Mouse (Mus musculus) gastrocnemius, postnatal 25 days (tissue): ENCODE measurements around the gene Scd4. TPM values are rescaled to one million over a fixed set of nuclear protein-coding genes. Genes with fewer than 3 reads are reported as not detected.
"Not testable (repeated sequence)": the region's sequence is repeated elsewhere in the genome, so short reads cannot be mapped to it uniquely, and the experiment has no call there.

Source experiments
- DNase-seq: peaks from one replicate; pipeline ENCODE4 v3.0.0; 2022
- total RNA-seq, 2 experiments: library from RNA; stranded (reverse); gene quantifications; 1 replicate in 1 of 2; 2 replicates in 1 of 2; pipeline ENCODE4 v1.2.3; 2021

Scd4 gene
- total RNA-seq, 2 experiments from 2014 or later: 0.15 to 0.16 TPM

- DNase-seq: no peak
Measured at GRCm38 (mm10) chr19:44301176-44301575, 31.7 kb upstream of the Scd4 start.

DNA sequence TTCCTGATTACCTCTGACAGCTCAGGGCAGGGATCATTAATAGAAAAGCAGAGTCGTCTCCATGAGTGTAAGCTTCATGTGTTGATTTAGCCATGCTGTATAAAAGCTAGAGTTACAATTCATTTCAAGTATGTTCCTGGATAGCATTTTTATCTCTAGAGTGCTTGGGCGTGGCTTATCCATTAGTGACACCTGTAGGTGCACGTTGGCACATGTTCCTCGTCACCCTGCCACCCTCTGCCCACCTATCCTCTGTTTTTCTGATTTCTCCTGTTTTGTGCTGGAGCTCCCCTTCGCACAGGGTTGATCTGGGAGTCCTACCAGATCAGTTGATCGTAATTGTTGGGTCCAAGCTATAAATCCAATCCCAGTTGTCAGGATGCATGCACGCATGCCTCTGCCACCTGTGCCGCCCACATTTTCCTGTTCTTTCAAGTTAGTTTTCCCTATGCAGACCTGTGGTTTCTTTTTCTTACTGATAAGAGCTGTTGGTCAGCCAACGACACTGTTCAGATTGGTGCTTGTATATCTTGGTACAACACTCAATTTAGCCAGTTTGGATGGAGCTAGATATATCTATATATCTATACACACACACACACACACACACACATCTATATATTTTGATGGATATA lies 31.1 kb upstream of the Scd4 start:
- no peak for DNase-seq

GRCm38 (mm10) chr19:44302901-44303300 lies 30.0 kb upstream of the Scd4 start:
- no peak for DNase-seq

- no peak for DNase-seq
Measured at GRCm38 (mm10) chr19:44303502-44303901, 29.4 kb upstream of the Scd4 start.

- no peak for DNase-seq
Measured at GRCm38 (mm10) chr19:44304419-44304818, 28.5 kb upstream of the Scd4 start.

- DNase-seq: no peak
Measured at GRCm38 (mm10) chr19:44304851-44305510, 27.9 kb upstream of the Scd4 start.

GRCm38 (mm10) chr19:44305701-44306100 lies 27.2 kb upstream of the Scd4 start:
- no peak for DNase-seq

- no peak for DNase-seq
Measured at GRCm38 (mm10) chr19:44306171-44306570, 26.7 kb upstream of the Scd4 start.

DNA sequence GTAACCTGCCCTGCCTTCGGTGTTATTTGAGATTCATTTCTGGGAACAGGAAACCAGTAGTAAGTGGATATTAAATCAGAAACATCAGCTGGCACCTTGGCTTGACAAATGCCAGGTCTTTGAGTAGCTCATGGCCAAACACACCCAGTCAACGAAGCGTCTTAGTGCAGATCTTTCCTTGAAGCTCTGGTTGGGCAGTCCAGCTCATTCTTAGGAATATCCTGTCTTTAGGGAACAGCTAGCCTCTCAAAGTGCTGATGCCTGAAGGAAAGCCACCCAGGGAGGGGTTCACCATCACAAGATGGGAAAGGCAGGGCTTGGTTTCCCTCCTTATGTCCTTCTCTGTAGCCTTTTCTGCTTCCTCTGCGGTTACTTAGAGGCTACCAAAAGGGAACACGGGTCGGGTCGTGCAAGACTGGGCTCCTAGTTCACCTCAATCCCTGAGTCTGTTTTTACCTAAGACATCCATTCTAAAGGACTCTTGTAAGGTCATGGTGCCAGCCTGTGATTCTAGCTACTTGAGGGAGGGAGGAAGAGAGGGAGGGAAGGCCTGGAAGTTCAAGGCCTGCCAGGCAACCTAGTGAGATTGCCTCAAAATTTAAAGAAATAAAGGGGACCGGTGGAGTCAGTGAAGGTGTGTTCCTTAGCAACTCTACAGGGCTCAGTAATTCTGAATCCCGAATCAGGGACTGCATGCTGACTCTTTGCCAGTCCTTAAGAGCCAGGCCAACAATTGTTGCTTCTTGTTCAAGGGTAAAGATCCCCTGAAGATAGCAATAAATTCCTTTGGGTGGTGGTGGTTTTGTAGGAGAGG lies 25.6 kb upstream of the Scd4 start:
- no peak for DNase-seq

DNA sequence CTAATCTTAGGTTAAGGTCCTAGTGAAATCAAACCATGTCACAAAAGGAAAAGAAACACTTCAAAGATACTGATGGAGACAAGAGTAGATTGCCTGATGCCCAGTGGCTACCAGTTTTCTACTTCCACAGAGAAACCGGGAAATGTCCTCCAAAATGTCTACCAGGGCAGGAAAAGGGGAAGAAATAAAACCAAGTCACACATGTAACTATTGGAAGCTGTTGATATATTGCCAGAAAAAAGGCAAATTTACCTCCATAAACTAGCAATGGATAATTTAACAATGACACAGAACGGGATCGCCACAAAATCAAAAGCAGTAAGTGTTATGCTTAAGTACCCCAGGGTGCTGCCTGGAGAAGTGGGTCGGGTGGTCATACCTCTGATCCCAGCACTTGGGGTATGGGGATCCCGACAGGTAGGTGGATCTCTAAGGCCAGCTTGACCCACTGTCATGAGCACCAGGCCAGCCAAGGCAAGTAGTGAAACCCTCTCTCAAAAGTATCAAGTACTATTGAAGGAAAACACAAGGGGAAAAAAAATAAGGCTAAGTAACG lies 24.9 kb upstream of the Scd4 start:
- no peak for DNase-seq

DNA sequence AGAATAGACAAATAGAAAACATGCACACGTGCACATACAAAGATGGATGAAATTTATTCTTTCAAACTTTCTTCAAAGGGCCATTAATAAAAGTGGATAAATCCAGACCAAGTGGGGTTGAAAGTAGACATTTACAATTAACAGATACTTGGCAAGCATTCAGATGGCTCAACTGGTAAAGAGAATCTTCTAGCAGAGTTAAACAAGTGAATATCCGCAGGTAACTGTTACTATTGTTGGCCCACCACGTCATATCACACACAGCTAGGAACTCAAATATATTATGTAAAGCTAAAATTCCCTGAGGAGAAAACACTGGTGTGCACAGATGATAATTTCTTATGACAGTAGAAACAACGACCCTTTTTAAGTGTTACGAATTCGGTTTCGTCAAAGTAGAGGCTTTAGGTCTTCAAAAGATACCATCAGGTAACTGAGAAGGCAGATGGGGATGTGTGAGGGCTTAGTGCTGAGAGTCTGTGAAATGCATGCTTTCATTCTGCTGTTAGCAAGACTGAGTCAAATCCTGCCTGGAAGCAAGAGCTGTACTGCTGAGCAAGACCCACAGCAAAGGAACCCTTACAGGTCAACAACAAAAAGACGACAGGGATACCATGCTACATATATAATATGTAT lies 24.2 kb upstream of the Scd4 start:
- DNase-seq: no peak

DNA sequence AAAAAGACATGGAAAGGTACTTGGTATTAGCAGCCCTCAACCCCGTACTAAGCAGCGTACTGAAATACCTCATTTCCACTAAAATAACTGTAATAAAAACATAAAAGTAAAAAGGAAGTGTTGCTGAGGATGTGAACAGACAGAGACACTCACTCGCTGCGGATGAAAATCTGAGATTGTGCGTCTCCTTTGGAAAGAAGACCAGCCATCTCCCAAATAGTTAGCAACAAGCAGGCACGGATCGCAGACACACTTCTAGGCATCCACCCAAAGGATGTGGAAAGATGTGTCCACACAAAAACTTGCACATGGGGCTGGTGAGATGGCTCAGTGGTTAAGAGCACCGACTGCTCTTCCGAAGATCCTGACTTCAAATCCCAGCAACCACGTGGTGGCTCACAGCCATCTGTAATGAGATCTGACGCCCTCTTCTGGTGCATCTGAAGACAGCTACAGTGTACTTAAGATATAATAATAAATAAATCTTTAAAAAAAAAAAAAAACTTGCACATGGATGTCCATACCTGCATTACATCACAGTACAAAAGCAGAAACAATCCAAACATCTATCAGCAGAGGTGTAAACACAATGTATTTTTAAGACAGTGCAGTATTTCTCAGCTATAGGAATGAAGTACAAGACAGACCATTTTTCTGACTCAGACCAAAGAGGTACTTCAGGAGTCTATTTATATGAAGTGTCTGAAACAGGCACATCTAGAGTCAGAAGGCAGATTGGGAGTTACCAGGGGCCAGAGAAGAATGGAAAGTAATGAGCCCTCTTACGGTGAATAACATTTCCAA lies 23.3 kb upstream of the Scd4 start:
- DNase-seq: no peak

DNA sequence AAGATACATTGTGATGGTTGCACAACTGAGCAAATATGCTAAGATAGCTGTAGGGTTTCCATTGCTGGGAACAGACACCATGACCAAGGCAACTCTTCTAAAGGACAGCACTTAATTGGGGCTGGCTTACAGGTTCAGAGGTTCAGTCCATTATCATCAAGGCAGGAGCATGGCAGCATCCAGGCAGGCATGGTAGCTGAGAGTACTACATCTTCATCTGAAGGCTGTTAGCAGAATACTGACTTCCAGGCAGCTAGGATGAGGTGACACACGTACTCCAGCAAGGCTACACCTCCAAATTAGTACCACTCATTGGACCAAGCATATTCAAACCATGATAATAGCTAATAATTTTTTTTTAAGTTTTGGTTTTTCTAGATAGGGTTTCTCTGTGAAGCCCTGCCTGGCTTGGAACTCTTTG lies 22.7 kb upstream of the Scd4 start:
- not testable (repeated sequence) for DNase-seq

GRCm38 (mm10) chr19:44310814-44311213 lies 22.1 kb upstream of the Scd4 start:
- no peak for DNase-seq

GRCm38 (mm10) chr19:44311306-44312006 lies 21.4 kb upstream of the Scd4 start:
- DNase-seq: no peak

GRCm38 (mm10) chr19:44312007-44312360 lies 20.9 kb upstream of the Scd4 start:
- no peak for DNase-seq

- no peak for DNase-seq
Measured at GRCm38 (mm10) chr19:44313066-44313465, 19.8 kb upstream of the Scd4 start.

GRCm38 (mm10) chr19:44314327-44314759 lies 18.5 kb upstream of the Scd4 start:
- DNase-seq: peak; percentile 93

DNA sequence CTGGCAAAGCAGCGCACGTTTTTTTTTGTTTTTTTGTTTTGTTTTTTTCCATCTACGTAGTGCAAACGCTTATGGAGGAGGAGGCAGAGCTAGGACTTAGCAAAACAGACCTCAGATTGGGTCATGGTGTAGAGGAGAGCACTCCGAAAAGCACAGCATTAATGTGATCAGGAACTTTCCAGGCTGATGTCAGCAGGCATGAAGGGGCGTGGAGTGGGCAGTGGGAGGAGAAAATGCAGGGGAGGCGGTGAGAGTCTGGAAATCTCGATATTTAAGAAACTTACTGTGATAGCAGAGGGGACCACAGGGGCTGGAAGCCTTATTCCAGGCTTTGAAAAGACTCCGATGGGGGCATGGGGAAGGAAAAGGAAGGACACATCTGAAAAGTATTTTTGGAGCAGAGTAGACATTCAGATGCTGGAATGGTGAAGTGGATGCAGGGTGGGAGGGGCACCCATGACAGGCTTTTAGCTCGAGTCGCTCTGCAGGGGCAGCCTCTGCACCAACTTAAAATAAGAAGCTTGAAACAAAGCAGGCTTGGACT lies 17.9 kb upstream of the Scd4 start:
- DNase-seq: peak; percentile 25

DNA sequence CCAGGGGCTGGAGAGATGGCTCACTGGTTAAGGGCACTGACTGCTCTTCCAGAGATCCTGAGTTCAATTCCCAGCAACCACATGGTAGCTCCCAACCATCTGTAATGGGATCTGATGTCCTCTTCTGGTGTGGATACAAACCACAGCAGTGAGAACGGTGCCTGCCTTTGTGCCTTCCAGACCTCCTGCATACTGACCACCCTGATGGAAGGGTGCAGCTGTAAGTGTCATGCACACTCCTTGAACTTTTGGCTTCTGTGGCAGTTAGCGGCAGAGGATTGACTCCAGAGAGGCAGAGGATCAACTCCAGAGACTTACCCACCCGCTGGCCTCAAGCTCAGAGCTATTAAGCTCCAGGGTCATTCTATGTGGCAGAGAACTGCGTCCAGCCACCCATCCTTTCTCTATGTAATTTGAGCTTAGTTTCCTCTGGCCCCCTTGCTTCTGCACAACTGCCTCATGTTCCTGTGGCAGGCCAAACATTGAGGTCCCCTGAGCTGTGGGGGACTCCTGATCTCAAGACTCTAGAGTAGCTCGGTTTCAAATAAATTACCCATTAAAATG lies 16.1 kb upstream of the Scd4 start:
- no peak for DNase-seq
